31 mouse cellular contexts compared by ENCODE assay signal in genomic region chr15:15648734-15649133, GRCm38 (mm10).
"Had no signal": no experiment of that assay in that cellular context is flagged by ENCODE, and none has a peak within 500 bp of the region (broad histone marks: within the 10 kb centered on the region; RNA-seq: fewer than 3 reads in every experiment).

No protein-coding gene starts in this region.

- H3K4me3 ChIP-seq: heart, embryonic 10.5 days; heart, embryonic 12.5 days; heart, embryonic 13.5 days; heart, embryonic 15.5 days; hindbrain, embryonic 10.5 days; hindbrain, embryonic 12.5 days; hindbrain, embryonic 13.5 days; hindbrain, embryonic 15.5 days; intestine, embryonic 15.5 days; kidney, embryonic 15.5 days; layer of hippocampus, adult 2 months; left cerebral cortex, adult 2 months had no signal

- H3K4me1 ChIP-seq: heart, embryonic 10.5 days; heart, embryonic 12.5 days; heart, embryonic 13.5 days; heart, embryonic 15.5 days; hindbrain, embryonic 10.5 days; hindbrain, embryonic 12.5 days; hindbrain, embryonic 13.5 days; hindbrain, embryonic 15.5 days; intestine, embryonic 15.5 days; kidney, embryonic 15.5 days had no signal

- DNase-seq: heart, postnatal 10 days; heart, postnatal 14 days; heart, postnatal 36 days; heart, postnatal 4 days; kidney, adult 11 months; kidney, adult 18-20 months; kidney, adult 2 months; kidney, adult 8-10 months; kidney, adult 9 months; kidney, postnatal 10 days; kidney, postnatal 14 days; kidney, postnatal 25 days; kidney, postnatal 36 days; kidney, postnatal 4 days; layer of hippocampus, adult 9-11 months; layer of hippocampus, postnatal 36 days had no signal

- H3K27ac ChIP-seq: heart, embryonic 10.5 days; heart, embryonic 13.5 days; heart, embryonic 15.5 days; hindbrain, embryonic 10.5 days; hindbrain, embryonic 12.5 days; hindbrain, embryonic 13.5 days; hindbrain, embryonic 14.5 days; hindbrain, embryonic 15.5 days; hindbrain, postnatal 0 days; intestine, embryonic 15.5 days; kidney, embryonic 15.5 days; kidney, postnatal 0 days; layer of hippocampus, adult 2 months; left cerebral cortex, adult 2 months had no signal

- H3K36me3 ChIP-seq: heart, embryonic 10.5 days; heart, embryonic 12.5 days; heart, embryonic 13.5 days; heart, embryonic 15.5 days; hindbrain, embryonic 10.5 days; hindbrain, embryonic 12.5 days; hindbrain, embryonic 13.5 days; hindbrain, embryonic 15.5 days; intestine, embryonic 15.5 days; kidney, embryonic 15.5 days had no signal

- H3K9me3 ChIP-seq: heart, embryonic 10.5 days; heart, embryonic 12.5 days; heart, embryonic 13.5 days; heart, embryonic 15.5 days; hindbrain, embryonic 10.5 days; hindbrain, embryonic 12.5 days; hindbrain, embryonic 13.5 days; hindbrain, embryonic 15.5 days; intestine, embryonic 15.5 days; kidney, embryonic 15.5 days had no signal

- H3K27me3 ChIP-seq: heart, embryonic 12.5 days; heart, embryonic 13.5 days; heart, embryonic 15.5 days; hindbrain, embryonic 12.5 days; hindbrain, embryonic 13.5 days; hindbrain, embryonic 15.5 days; intestine, embryonic 15.5 days; kidney, embryonic 15.5 days had no signal

- H3K9ac ChIP-seq: heart, embryonic 12.5 days; heart, embryonic 13.5 days; heart, embryonic 15.5 days; hindbrain, embryonic 12.5 days; hindbrain, embryonic 13.5 days; hindbrain, embryonic 14.5 days; hindbrain, embryonic 15.5 days; intestine, embryonic 15.5 days; kidney, embryonic 15.5 days had no signal
